Mouse (Mus musculus) liver, embryonic 11.5 days (tissue): ENCODE data around the gene Tmem86a. TPM values are rescaled to one million over a fixed set of nuclear protein-coding genes. Genes with fewer than 3 reads are reported as not detected.

Experiments used
- ATAC-seq: fragments of 200-750 bp; cut with Nextera tagmentation; replicated peaks from 2 replicates; pipeline ENCODE4 v1.8.0; 2017; ENCODE audit warnings: moderate number of reproducible peaks, mild to moderate bottlenecking, moderate TSS enrichment, moderate library complexity; ENCODE audit not compliant: low FRiP score
- DNase-seq: peaks from one replicate; pipeline ENCODE4 v3.0.0-alpha.2; 2017; ENCODE audit warnings: low spot score
- H3K27ac ChIP-seq: fragments of 300-500 bp; sonication (generic); 2 replicates; pipeline ENCODE4 v1.5.1; 2014; ENCODE audit warnings: mild to moderate bottlenecking, low read depth, low read length, control low read depth
- H3K27me3 ChIP-seq: fragments of 300-500 bp; sonication (generic); replicated peaks from 2 replicates; pipeline ENCODE4 v1.6.1; 2014; ENCODE audit warnings: low read length, mixed read lengths; ENCODE audit not compliant: control insufficient read depth, insufficient read depth
- H3K36me3 ChIP-seq: fragments of 300-500 bp; sonication (generic); 2 replicates; pipeline ENCODE4 v1.6.1; 2014; ENCODE audit warnings: mild to moderate bottlenecking, low read length, moderate library complexity, mixed read lengths; ENCODE audit not compliant: control insufficient read depth, insufficient read depth
- H3K4me1 ChIP-seq: fragments of 300-500 bp; sonication (generic); replicated peaks from 2 replicates; pipeline ENCODE4 v1.6.1; 2014; ENCODE audit warnings: low read length, mixed read lengths; ENCODE audit not compliant: control insufficient read depth, insufficient read depth
- H3K4me2 ChIP-seq: fragments of 300-500 bp; sonication (generic); 2 replicates; pipeline ENCODE4 v1.6.1; 2014; ENCODE audit warnings: mild to moderate bottlenecking, control low read depth, moderate library complexity
- H3K4me3 ChIP-seq: fragments of 300-500 bp; sonication (generic); 2 replicates; pipeline ENCODE4 v1.5.1; 2014; ENCODE audit warnings: low read depth, low read length, control low read depth
- H3K9ac ChIP-seq: fragments of 300-500 bp; sonication (generic); 2 replicates; pipeline ENCODE4 v1.6.1; 2014; ENCODE audit warnings: low read depth, low read length, control low read depth
- H3K9me3 ChIP-seq: fragments of 300-500 bp; sonication (generic); 2 replicates; pipeline ENCODE4 v1.6.1; 2016; ENCODE audit warnings: low read length, inconsistent platforms, mixed read lengths; ENCODE audit not compliant: control insufficient read depth
- WGBS: fragments of 180-500 bp; shearing (Covaris S2); extraction: QIAGEN DNeasy Blood & Tissue Kit; methylation state at CpG from one replicate; pipeline ENCODE4 v1.1.7; 2014; 5-methylcytosine and 5-hydroxymethylcytosine counted together
- polyA plus RNA-seq: library from polyadenylated mRNA; unstranded; fragments of >200 nt; fragmentation: Nextera tagmentation; extraction: Ambion mirVana; gene quantifications from 2 replicates; pipeline ENCODE4 v1.2.1, GENCODE M21; 2014

The Tmem86a gene
- polyA plus RNA-seq, 1 experiment from 2014 or later: 23.3 TPM

DNA sequence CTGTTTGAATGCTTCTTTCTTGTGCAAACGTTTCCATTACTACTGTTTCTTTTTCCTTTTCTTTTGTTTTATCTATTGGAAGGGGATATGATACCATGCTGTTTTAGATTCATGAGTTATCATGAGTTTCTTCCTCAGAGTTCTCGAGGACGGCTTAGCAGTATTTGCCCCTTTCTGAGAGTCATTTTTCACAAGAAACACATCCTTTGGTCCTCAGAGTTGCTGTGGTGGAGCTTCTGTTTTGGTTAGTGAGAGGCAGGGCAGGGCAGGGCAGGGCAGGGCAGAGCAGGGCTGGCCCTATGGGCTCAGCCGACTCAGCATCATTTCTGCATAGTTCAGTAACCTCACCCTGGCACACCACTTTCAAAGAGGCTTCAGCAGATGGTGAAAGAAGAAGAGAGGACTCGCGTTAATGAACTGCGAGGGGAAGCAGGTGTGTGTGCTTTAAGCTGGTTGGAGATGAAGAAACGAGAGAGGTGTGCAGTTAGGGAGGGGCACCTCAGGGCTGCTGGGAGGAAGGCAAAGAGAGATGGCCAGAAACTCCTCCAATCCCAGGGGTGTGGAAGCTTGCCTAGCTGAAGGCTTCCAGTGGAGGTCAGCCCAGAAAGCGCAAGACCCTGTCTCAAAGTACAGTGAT lies 37.2 kb upstream of the Tmem86a start:
- H3K4me2 ChIP-seq: no peak overlapping the region
- H3K4me3 ChIP-seq: no peak overlapping the region

DNA sequence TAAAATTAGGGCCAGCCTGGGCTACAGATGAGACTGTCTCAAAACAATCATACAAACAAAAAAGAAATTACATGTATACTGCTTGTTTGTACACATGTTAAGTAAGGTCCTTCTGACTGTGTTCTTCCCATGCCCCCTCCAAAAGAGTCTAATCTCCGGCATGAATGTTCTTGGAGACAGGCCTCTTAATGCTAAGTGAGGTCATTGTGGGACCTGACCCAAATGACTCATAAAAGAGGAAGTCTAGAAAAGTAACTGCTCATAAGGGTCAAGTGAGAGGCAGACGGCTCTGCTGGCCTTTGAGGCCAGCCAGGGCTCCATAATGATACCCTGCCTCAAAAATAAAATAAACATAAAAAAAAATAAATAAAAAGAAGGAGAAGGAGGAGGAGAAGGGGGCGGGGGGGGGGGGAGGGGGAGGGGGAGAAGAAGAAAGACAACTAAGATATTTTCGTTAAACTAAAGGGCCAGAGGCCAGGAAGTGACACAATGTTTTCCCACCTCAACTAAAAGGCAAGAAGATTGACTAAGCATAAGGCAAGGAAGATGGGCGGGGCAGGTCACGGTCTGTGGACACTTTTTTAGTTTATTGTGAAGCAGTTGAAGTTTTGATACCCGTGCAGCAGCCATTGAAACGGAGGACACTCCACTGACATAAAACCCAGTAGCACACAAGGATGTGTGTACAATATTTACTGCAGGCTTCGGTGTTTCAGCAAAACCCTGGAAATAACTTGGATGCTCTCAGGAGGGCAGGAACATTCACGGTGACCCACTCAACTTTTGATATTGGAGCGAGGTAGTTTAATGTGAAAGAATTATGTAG lies 35.6 kb upstream of the Tmem86a start:
- Histone ChIP-seq H3K27ac (peak overlapping the region; percentile 89), H3K4me2 (peak overlapping the region; percentile 51), H3K9me3 (no peaks in the 10 kb centered on the region), H3K36me3 (no peaks in the 10 kb centered on the region), H3K9ac (no peak overlapping the region; the same call in 1 of the 2 replicates), H3K27me3 (no peaks in the 10 kb centered on the region), H3K4me3 (no peak overlapping the region), H3K4me1 (peaks cover 18% of the 10 kb centered on the region)
- DNase-seq (no peak), ATAC-seq (no peak)
- WGBS: 50% methylated on average over 10 of the region's 11 CpGs

More for the DNA sequence above, 37.2 kb upstream of the Tmem86a start:
- Histone ChIP-seq H3K4me1 (peaks cover 23% of the 10 kb centered on the region), H3K9ac (no peak overlapping the region), H3K27ac (peak overlapping the region; percentile 2; the same call in 1 of the 2 replicates), H3K9me3 (no peaks in the 10 kb centered on the region), H3K36me3 (no peaks in the 10 kb centered on the region), H3K27me3 (no peaks in the 10 kb centered on the region)
- WGBS: 40% methylated on average over 9 of the region's 9 CpGs
- ATAC-seq (no peak), DNase-seq (no peak)

DNA sequence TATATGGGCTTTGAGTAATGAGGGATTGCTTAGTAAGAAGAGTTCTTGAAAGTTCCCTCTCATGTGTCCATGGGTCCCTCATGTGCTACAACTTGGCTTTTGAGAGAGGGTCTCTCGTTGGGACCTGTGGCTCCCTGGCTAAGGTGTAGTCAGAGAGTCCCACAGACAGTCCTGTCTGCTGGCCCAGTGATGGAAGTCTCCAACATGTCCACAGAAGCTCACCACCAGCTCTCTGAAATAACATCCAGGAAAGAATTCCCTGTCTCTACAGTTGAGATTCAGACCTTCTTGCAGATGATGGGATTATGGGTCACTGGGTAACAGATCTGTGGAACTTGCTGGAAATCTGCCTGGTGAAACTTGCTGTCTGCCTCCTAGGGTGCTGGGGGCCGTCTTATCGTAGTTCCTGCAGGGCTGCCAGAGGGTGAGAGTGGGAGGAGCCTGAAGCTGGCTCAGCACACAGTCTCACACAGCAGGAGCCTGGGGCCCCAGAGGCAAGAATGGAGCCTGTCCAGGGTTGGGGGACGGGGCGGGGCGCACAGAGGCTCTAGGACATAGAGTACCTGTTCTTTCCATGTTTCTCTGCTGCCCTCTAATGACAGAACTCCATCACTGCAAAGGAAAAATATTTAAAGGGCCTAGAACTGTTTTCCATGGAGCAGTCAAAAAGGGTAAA lies 34.9 kb upstream of the Tmem86a start:
- no peaks in the 10 kb centered on the region for H3K27me3 ChIP-seq
- peak overlapping the region; percentile 51 for H3K4me2 ChIP-seq
- peaks cover 16% of the 10 kb centered on the region for H3K4me1 ChIP-seq
- DNase-seq (peak; percentile 88), ATAC-seq (peak; percentile 100)
- peak overlapping the region; percentile 89 for H3K27ac ChIP-seq
- no peak overlapping the region for H3K4me3 ChIP-seq
- H3K36me3 ChIP-seq: no peaks in the 10 kb centered on the region
- no peaks in the 10 kb centered on the region for H3K9me3 ChIP-seq
- peak overlapping the region; percentile 46; the same call in 1 of the 2 replicates for H3K9ac ChIP-seq
- WGBS: 9% methylated on average over 6 of the region's 6 CpGs

DNA sequence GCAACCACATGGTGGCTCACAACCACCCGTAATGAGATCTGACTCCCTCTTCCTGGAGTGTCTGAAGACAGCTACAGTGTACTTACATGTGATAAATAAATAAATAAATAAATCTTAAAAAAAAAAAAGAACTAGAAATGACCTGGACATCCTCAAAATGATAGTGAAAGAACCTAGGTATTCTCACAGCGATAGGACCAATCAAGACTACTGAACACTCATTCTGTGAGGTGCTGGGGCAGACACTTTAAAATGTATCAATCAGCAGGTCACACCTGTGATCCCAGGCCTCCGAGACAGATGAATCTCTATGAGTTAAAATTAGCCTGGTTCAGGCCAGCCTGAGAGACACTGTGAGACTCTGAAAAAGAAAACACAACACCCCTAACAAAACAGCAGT lies 33.8 kb upstream of the Tmem86a start:
- Histone ChIP-seq H3K27ac (no peak overlapping the region), H3K36me3 (no peaks in the 10 kb centered on the region), H3K27me3 (no peaks in the 10 kb centered on the region), H3K4me3 (no peak overlapping the region), H3K4me1 (peaks cover 16% of the 10 kb centered on the region), H3K9ac (no peak overlapping the region), H3K4me2 (no peak overlapping the region), H3K9me3 (no peaks in the 10 kb centered on the region)
- no peak for ATAC-seq
- WGBS: 82% methylated on average over 3 of the region's 3 CpGs
- no peak for DNase-seq

DNA sequence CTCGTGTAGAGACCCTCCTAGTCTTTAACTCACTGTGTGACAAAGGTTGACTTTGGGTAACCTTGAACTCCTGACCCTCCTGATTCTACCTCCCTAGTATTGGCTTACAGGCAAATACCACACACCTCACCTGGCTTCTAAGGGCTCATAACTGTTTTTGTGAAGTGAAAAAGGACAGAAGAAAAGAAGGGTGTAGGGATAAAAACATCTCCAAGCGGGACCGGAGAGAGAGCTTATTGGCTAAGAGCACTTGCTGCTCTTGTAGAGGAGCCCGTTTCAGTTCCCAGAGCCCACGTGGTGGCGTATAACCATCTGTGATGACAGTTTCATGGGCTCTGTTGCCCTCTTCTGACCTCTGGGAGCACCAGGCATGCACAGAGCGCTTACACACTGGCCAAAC lies 33.3 kb upstream of the Tmem86a start:
- no peak for ATAC-seq
- H3K27me3 ChIP-seq: no peaks in the 10 kb centered on the region
- H3K4me1 ChIP-seq: peaks cover 16% of the 10 kb centered on the region
- 69% methylated on average over 7 of the region's 7 CpGs for WGBS
- H3K27ac ChIP-seq: no peak overlapping the region
- no peak for DNase-seq
- no peaks in the 10 kb centered on the region for H3K9me3 ChIP-seq
- no peak overlapping the region for H3K4me3 ChIP-seq
- no peaks in the 10 kb centered on the region for H3K36me3 ChIP-seq
- no peak overlapping the region for H3K4me2 ChIP-seq
- H3K9ac ChIP-seq: no peak overlapping the region

DNA sequence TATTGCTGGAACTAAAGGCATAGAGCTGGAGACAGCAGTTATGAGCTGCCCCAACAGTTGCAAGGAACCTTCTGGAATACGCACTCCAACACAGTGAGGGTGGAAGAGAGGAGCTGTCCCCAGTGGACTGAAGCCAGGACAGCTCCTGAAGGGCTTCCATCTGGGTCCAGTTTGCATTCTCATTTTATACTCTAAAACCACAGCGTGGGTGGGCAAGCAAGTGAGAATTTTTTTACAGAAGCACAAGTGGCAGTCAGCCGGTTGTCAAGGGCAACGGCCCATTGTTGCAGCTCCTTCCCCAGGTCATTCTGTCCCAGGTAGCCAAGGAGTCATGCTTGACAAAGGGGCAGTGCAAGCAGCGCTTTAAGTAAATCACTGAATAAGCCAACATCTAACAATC lies 30.8 kb upstream of the Tmem86a start:
- Histone ChIP-seq H3K4me2 (no peak overlapping the region), H3K4me3 (no peak overlapping the region), H3K4me1 (peaks cover 9% of the 10 kb centered on the region), H3K27me3 (no peaks in the 10 kb centered on the region), H3K9ac (no peak overlapping the region), H3K36me3 (no peaks in the 10 kb centered on the region), H3K27ac (no peak overlapping the region), H3K9me3 (no peaks in the 10 kb centered on the region)
- ATAC-seq: no peak
- no peak for DNase-seq
- 67% methylated on average over 5 of the region's 5 CpGs for WGBS

DNA sequence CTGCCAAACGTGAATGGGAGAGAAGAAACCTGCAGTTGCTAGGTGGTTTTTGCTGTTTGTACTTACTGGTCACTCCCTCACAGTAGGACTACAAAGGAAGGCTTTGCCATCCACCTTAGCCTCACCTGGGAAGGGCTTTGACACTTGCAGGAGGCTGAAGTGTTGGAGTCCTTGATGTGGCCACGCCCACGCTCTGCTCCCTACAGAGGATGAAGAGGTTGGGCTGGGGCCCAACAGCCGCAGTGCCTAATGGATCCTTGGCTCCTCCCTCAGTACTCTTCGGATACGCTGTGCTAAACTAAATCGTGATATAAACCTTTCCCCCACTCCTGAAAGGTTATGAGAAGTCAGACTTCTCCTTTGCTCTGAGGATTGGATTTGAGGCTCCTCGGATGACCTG lies 29.4 kb upstream of the Tmem86a start:
- H3K36me3 ChIP-seq: no peaks in the 10 kb centered on the region
- H3K9ac ChIP-seq: no peak overlapping the region
- no peaks in the 10 kb centered on the region for H3K9me3 ChIP-seq
- ATAC-seq: no peak
- H3K4me2 ChIP-seq: 0 out of 2 replicates have a peak overlapping the region, but pooled peaks have one; percentile 6
- no peak for DNase-seq
- H3K4me3 ChIP-seq: no peak overlapping the region
- no peaks in the 10 kb centered on the region for H3K27me3 ChIP-seq
- 14% methylated on average over 8 of the region's 8 CpGs for WGBS
- H3K4me1 ChIP-seq: no peaks in the 10 kb centered on the region
- no peak overlapping the region for H3K27ac ChIP-seq

DNA sequence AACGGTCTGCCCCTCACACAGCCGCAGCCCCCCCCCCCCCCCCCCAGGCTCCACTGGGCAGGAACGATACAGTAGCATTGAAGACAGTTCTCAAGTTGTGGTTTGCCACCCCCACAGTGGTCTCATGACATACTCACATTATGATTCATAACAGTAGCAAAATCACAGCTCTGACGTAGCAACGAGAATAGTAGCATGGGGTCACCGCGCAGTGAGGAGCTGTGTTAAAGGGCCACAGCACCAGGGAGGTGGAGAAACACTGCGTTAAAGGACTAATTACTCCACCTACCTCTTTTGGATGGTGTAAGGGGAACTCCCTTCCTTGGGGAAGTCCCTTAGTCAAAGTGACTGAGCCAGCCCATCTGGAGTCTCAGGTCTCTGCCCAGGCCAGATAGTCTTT lies 27.9 kb upstream of the Tmem86a start:
- H3K36me3 ChIP-seq: no peaks in the 10 kb centered on the region
- H3K9me3 ChIP-seq: no peaks in the 10 kb centered on the region
- H3K4me3 ChIP-seq: no peak overlapping the region
- H3K9ac ChIP-seq: no peak overlapping the region
- ATAC-seq: no peak
- no peak overlapping the region for H3K27ac ChIP-seq
- H3K4me1 ChIP-seq: no peaks in the 10 kb centered on the region
- H3K27me3 ChIP-seq: no peaks in the 10 kb centered on the region
- DNase-seq: no peak
- no peak overlapping the region for H3K4me2 ChIP-seq
- 49% methylated on average over 8 of the region's 8 CpGs for WGBS
